Mouse (Mus musculus): Measurements from ENCODE around the gene Slc7a11. TPM values are rescaled to one million over a fixed set of nuclear protein-coding genes. Genes with fewer than 3 reads are reported as not detected.
A peak's percentile ranks its signal among the peaks of the same experiment; 100 is the strongest.
"Not testable (repeated sequence)": the region's sequence is repeated elsewhere in the genome, so short reads cannot be mapped to it uniquely, and the experiment has no call there.

Gene Slc7a11
- under 1 TPM; 0.20 to 0.50 TPM for total RNA-seq (2021)

DNA sequence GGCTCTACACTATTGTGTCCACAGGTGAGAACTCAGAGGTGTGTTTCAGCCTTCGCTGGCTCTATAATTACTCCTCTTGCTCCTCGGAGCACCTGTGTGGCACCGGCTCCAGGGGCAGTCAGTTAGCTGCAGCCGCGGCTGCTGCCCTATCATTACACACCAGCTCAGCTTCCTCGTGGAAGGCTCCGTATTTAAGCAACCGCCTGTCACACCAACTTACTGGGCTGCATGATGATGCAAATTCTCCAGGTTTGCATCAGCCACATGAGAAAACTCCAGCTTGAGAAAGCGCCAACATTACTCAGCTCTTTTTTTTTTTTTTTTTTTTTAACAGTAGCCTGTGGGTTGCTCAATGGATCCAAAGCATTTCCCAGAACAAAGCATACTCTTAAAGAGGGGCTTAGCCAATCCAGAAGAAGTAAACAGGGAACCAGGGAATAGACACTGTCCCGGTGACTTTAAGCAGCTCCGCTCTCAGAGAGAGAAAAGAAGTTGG, at the start of gene Slc7a11:
TSS of gene Slc7a11 (minus strand) at position 194 of the 496 bp plus-strand sequence.
- intact Hi-C loops (cut with DNase I): no loop called here
- DNase-seq: peak; percentile 17 to 32

DNA sequence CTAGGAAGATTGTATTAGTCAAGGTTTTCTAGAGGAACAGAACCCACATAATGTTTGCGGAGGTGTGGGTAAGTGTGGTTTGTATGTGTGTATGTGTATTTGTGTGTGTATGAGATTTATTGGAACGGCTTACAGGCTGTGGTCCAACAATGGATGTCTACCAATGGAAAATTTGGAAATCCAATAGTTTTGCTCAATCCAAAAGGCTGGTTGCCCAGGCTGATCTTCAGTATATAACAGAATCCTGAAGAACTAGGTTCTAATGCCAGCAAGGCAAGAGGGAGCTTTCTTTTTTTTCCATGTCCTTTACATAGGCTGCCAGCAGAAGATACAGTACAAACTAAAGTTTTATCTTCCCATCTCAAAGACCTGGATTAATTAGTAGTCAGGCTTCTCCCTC, 48.3 kb upstream of the Slc7a11 start:
- intact Hi-C loops (cut with DNase I): no loop called here
- DNase-seq: no peak

DNA sequence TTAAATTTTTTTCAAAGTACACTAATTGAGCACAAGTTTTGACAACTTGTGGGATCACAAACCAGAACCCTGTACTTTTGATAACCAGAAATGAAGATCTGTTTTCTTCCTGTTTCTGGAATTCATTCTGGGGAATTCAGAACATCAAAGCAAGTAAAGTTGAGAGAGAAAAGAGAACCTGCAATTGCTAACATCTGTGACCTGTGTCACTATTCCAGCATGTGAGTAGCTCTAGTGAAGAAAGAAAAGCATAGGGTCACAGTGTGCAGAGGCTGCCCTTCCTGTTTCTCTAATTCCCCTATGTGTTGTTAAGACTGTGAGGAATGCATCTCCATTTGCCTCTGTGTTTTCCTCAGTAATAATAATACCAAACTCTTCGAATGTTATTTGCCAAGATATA, 40.7 kb upstream of the Slc7a11 start:
- intact Hi-C loops (cut with DNase I): no loop called here
- DNase-seq: no peak

DNA sequence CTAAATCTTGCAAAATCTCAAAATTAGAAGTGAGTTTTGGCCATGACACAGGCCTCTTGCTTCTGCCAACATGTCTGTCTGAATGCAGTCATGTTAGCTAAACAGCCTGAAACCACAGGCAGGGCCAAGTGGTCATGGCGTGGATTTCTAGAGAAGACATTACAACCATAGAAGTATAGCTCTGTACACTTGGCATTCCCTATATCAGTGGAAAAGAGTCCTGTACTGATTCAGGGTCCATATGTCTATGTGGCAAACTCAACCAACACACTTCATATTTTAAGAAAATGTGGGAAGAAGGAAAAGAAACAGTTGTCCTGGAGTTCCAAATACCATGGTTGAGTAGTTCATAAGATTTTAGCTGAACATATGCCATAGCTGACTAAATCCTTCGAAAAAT, 18.8 kb upstream of the Slc7a11 start:
- no peak for DNase-seq
- intact Hi-C loops (cut with DNase I): no loop called here

DNA sequence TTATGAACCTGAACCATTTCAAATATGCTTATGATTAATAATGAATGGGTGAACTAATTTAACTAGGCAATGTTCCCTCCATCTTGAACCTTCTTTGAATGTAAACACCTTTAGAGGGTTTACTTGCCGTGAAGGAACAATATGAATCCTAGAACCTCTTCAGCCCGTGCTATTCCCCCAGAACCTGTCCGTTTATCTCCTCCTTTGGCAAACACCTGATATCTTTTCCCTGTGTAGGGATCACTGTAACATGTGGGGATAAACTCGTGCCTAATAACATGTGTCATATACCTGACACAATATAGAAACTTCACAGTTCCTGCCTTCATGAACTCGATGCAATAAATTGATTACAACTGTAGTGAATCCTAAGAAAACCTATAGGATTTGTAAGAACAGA, 13.7 kb upstream of the Slc7a11 start:
- intact Hi-C loops (cut with DNase I): no loop called here
- DNase-seq: no peak

DNA sequence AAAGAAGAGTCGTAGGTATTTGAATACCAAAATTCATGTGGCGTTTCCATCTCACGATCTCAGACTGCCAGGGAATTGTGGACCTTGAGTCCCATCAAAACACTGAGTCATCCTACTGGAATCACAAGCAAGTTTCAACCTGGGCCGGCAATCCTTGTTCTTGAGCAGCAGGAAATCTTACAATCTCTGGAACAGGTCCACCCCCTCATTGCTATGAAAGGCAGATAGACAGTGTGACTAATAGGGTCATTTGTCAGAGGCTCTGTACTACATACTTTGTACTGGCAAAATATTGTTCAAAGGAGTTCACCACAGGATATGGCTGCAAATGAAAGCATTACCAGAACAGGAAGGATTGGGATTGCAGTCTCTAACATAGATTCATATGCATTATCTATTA, 13.2 kb upstream of the Slc7a11 start:
- DNase-seq: no peak
- intact Hi-C loops (cut with DNase I): no loop called here

DNA sequence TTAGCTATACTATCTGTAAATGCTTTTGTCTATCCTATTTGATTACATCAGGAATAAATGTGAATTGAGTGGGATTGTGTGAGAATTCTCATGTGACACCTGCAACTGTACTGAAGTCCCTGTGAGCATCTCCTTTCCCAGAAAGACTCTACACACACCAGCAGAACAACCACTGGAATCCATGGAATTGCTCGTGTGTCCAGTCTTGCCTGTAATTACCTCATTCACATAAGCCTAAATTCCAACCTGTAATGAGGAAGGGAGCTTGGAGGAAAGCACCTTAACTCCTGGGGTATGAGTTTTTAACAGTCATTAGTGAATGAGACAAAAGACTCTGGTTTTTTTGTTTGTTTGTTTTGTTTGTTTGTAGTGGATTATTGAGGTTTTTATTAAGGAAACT, 12.6 kb upstream of the Slc7a11 start:
- DNase-seq: no peak
- intact Hi-C loops (cut with DNase I): no loop called here

DNA sequence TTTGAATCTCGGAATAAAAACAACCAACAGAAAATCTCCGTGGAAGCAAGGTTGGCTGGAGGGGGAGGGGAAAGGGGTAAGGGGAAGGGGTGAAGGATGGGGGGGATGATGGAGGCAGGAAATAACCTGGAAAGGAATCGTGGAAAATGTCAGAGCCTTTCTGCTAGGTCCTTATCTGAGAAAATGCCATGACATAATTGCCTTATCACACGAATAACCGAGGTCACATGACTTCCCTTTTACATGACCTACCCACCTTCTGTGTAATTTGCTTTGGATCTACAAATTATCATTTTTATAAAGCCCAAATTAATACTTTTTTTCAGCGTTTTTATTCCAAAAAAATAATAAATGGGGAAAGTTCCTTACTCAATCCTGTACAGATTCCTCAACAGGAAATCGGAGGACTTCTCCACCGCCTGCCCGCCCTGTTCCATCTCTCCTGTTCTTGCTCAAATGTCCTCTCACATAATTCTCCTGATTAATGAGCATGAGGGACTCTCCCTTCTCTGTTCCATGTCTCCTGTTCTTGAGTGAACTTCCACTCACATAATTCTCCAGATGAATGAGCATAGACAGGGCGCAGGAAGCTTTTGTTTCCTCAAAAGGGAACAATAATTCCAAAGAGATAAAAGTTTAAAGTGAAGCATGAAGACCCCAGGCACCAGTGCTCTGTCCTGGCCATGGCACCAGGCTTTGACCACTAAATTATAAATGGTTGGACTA, 1.8 kb upstream of the Slc7a11 start:
- intact Hi-C loops (cut with DNase I): no loop called here
- DNase-seq: no peak

DNA sequence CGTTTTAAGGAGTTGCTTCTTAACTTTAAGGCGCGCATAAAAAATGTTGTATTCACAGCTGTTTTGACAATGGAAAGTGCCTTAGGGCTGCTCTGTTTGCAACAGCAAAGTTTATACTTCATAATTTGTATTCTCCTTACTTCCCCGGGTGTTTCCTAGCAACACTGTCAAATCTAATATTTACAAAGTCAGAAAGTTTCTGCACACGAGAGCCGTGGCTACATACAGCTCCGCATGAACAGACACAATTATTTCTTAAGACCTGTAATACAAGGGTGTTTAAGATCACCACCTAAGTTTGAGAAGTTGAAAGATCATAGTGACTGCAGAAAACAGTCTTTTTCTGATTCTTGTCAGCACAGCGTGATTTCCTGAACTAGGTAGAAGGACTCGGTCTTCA, 528 bp upstream of the Slc7a11 start:
- no peak for DNase-seq
- intact Hi-C loops (cut with DNase I): no loop called here

DNA sequence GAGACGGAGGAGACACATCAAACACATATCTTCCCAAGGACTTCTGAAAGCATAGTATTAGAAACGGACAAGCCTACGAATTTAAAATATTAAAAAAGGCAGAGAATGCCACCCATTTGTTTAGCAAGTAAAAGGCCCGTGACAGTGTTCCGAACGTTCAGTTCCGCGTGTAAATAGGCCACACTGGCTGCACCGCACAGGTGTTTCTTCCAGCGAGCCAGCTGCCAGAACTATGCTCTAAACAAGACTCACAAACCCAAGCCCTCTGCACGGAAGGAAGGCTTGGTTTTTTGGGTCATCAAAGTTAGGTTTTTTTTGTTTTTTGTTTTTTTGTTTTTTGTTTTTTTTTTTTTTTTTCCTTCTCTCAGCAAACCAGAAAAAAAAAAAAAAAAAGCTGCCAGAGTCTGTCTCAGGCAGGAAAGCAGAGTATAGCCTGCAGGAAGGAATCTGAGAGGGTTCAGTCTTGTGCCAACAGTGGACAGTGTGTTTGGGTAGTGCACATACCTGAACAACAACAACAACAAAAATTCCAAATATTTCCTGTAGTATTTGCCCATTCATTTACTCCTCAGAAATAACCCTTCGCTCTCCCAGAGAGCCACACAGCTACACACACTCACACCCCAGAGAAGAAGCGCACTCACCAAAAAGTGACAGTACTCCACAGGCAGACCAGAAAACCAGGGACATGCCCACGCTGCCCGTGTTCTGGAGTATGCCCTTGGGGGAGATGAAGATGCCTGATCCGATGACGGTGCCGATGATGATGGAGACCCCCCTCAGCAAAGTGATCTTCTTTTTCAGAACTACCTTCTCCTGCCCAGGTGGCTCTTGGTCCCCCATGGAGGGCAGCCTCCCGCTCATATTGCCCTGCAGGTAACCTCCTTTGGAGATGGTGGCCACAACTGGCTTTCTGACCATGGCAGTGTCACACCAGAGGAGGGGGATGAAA, 797 bp downstream of the Slc7a11 start:
- intact Hi-C loops (cut with DNase I): no loop called here
- no peak for DNase-seq

DNA sequence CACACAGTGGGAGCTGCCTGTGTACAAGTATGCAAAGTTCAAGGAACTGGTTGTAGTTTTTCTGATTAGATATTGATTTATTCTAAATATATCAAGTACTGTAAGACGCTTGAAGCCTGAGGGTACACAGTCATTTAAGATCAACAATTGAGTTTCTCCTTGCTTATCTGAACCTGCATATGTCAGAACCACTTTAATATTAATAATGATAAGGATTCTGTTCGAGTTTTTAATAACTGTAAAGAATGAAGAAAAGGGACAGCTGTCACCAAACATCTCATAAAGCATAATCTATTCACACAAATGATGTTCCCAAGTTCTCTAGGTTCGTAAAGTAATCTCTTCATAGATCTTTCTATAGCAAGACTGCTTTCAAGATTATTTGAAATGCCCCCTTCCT, 2.1 kb downstream of the Slc7a11 start:
- intact Hi-C loops (cut with DNase I): no loop called here
- DNase-seq: no peak

DNA sequence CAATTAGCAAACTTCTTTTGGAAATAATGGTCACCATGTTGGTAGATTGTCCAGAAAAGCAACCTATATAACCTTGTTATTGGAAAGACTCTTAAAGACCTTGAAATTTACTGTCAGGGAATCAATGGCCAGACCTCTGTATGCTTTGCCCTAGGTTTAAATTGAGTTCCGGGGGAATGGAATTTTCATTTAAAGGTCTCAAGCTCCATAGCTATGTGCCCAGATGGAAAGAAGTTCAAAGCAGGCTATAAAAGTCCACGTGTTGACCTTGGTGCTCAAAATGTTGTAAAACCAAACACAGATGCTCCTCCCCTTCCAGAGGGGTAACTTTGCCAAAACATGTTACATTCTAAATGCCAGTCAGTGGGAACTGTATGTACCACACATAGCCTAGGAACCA, 3.0 kb downstream of the Slc7a11 start:
- no peak for DNase-seq
- intact Hi-C loops (cut with DNase I): no loop called here

DNA sequence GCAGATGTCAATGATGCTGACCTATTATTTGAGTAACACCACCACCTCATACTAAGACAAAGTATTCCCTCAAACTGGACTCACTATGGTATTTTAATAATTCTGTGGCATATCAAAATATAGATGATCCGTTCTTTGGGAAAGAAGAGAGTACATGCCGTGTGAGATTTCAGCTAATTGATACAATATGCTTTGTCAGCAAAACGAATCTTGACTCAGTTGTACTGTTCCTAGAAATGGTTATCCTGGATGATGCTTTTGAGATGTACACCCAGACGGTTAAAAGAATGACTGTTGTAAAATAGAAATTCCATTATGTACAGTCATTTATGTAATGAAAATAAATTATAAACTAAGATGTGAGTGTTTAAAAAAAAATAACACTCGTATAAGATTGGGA, 4.0 kb downstream of the Slc7a11 start:
- no peak for DNase-seq
- intact Hi-C loops (cut with DNase I): no loop called here

DNA sequence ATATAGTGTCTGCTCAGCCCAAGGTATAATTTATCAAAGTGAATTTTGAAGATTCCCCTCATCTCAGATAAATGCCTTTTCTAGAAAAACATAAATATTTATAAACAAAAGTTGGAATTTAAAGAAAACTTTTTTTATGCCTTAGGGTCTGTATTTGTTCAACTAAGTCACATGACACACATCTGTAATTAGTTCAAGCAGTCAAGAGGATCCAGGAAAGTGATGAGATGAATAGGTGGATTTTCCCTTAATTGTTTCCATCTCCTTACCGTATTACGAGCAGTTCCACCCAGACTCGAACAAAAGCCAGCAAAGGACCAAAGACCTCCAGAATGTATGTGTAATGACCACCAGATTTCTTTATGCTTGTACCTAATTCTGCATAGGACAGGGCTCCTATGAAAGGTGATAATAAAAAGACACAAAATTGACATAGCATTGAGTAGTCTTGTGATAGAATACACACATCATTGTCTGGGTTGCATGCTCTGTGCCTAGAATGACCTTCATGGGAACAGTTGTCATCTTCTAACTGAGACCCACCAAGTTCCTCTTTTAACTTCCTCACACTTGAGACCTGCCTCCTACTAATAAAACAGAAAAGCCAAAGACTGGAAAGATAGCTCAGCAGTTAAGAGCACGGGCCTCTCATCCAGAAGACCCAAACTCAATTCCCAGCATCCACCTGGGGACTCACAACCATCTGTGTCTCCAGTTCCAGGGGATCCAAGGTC, 4.7 kb downstream of the Slc7a11 start:
- intact Hi-C loops (cut with DNase I): no loop called here

DNA sequence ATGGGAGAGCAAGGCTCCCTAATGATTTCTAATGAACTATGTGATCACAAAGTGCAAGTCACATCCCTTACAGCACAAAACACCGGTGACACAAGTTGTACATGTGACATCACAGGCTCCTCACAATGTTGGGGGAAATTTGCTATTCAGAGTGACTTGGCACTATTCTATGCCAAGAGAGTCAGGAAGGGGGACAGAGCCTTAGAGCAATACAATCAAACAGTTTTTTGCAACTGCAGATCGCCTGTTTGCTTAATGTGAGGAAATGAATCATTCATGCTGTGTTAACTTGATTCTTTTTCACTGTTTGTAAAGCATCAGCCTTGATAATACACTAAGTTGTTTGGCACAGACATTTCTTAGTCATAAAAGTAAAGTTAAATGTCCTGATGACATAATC, 5.3 kb downstream of the Slc7a11 start:
- DNase-seq; intact Hi-C loops (cut with DNase I): not testable (repeated sequence)

More for the DNA sequence above, 4.7 kb downstream of the Slc7a11 start:
- DNase-seq: no peak

DNA sequence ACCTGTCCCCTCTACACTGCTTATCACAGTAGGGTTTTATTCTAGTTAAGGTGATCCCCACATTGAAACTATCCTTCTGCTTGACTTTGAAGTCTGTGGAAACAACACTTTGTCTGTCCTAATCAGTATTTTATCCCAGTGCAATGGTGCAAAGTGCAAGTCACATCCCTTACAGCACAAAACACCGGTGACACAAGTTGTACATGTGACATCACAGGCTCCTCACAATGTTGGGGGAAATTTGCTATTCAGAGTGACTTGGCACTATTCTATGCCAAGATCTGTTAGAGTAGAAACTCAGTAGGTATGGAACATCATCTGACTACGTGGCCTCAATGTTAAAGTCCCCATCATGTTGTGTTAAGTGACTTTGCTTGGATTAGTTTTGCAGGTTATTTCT, 7.0 kb downstream of the Slc7a11 start:
- DNase-seq; intact Hi-C loops (cut with DNase I): not testable (repeated sequence)

DNA sequence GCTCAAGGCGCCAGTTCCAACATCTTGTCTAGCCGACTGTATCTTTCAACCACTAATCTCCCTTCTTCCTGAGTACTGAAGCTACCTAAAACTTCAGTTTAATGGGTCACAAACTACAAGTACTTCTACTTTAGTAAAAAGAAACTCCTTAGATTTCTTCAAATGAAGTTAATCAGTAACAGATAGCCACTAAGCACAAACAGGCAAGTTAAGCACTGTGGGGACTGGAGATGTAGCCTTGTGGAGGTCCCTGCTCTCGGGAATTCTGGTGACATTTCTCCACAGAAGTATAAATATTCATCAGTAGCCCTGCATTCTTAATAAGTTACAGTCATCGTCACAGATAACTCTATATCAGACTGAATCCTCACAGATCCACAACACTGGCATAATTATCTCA, 9.6 kb downstream of the Slc7a11 start:
- DNase-seq: no peak
- intact Hi-C loops (cut with DNase I): no loop called here

DNA sequence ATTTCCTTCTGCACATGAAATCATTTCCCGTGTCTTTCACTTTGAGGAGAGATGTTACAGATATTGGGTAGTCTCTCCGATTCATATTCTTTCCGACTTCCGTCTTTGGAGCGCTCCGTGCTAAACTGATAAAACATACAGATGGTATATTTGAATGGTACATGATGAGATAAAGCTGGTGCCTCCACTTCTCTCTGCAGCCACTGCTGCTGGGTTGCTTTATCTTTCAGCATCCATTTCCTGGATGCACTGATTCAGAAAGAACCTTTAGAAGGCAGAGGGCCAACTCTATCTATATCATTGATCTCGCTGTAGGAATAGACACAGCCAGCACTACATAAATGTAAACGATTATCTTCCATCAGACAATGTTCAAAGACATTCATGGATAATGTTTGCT, 12.6 kb downstream of the Slc7a11 start:
- intact Hi-C loops (cut with DNase I): no loop called here
- DNase-seq: no peak

DNA sequence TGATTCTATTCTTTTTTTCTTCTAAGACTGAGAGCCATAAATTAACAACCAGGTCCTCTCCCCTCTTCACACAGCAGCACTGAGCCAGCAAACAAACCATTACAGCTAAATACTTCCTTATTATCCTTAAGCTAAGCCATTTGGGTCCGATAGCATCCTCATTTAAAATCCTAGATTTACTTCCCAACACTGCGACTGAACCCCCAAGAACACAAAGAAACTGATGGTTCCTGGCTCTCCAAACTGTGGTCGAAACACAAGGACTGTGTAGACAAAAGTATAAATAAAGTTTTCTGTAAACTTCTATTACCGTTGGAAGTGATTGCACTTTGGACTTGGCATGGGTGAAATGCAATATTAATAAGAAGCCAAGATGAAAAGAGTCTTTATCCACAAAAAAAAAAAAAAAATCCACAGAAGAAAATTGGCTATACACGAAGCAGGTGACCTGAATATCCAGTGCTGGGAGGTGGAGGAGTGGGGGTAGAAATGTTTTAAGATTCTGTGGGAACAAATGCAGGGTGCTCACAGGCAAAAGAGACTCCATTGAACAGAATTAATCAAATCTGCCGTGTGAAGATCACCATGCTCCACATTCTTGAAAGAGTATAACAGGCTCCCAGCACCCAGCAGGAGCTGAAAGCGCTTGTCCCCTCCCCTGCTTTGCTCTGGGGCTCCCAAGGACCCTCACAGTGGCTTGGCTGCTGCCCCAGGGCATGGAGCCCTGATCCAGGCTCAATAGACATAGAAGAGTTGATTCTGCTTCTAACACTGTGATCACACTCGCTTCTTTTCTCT, 21.7 kb downstream of the Slc7a11 start:
- intact Hi-C loops (cut with DNase I): no loop called here
- DNase-seq: no peak

DNA sequence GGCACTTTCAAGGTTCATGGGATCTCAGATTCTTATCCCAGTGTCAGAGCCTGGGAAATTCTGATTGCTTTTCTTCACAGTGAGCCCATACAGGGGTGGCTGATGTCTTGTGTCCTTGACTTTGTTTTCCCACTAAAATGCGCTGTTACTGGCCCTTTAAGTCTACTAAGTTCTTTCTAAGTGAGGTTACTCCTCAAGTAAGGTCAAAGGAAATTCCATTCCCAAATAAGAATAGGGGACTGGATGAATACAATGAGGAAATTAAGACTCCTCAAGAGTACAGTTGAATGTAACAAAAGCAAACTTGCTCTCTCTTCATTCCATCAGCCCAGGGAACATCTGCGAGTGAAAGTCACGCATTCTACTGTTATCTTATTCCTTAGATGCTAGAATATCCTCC, 24.3 kb downstream of the Slc7a11 start:
- DNase-seq: no peak
- intact Hi-C loops (cut with DNase I): no loop called here

Measured in heart, postnatal 10 days (tissue).